Mouse (Mus musculus) hindbrain, embryonic 14.5 days (tissue): Measurements from ENCODE around the gene Acot9. TPM values are rescaled to one million over a fixed set of nuclear protein-coding genes. Genes with fewer than 3 reads are reported as not detected.

Experiments
- ATAC-seq: fragments of 200-750 bp; cut with Nextera tagmentation; 2 replicates; pipeline ENCODE4 v1.8.0; 2017; ENCODE audit warnings: moderate number of reproducible peaks, mild to moderate bottlenecking, moderate TSS enrichment, moderate library complexity; ENCODE audit not compliant: low FRiP score
- DNase-seq: peaks from one replicate; pipeline ENCODE4 v3.0.0-alpha.2; 2015; ENCODE audit warnings: low spot score
- H3K27ac ChIP-seq: fragments of 300-500 bp; sonication (generic); 2 replicates; pipeline ENCODE4 v1.5.1; 2014; ENCODE audit warnings: mild to moderate bottlenecking, moderate library complexity
- H3K27me3 ChIP-seq: fragments of 300-500 bp; sonication (generic); 2 replicates; pipeline ENCODE4 v1.6.1; 2014; ENCODE audit warnings: mild to moderate bottlenecking, low read length, mixed read lengths; ENCODE audit not compliant: control insufficient read depth, insufficient read depth
- H3K36me3 ChIP-seq: fragments of 300-500 bp; sonication (generic); replicated peaks from 2 replicates; pipeline ENCODE4 v1.6.1; 2014; ENCODE audit not compliant: control insufficient read depth, insufficient read depth
- H3K4me1 ChIP-seq: fragments of 300-500 bp; sonication (generic); replicated peaks from 2 replicates; pipeline ENCODE4 v1.6.1; 2014; ENCODE audit warnings: antibody characterized with exemption, low read length, mixed read lengths; ENCODE audit not compliant: control insufficient read depth, insufficient read depth
- H3K4me2 ChIP-seq: fragments of 300-500 bp; sonication (generic); replicated peaks from 2 replicates; pipeline ENCODE4 v1.6.1; 2014; ENCODE audit warnings: mild to moderate bottlenecking, moderate library complexity
- H3K4me3 ChIP-seq: fragments of 300-500 bp; sonication (generic); replicated peaks from 2 replicates; pipeline ENCODE4 v1.5.1; 2014; ENCODE audit warnings: mild to moderate bottlenecking, low read length
- H3K9ac ChIP-seq: fragments of 300-500 bp; sonication (generic); 2 replicates; pipeline ENCODE4 v1.6.1; 2014
- H3K9me3 ChIP-seq: fragments of 300-500 bp; sonication (generic); 2 replicates; pipeline ENCODE4 v1.6.1; 2016; ENCODE audit warnings: low read length; ENCODE audit not compliant: control insufficient read depth
- WGBS: fragments of 180-500 bp; shearing (Covaris S2); extraction: QIAGEN DNeasy Blood & Tissue Kit; methylation state at CpG from one replicate; pipeline ENCODE4 v1.1.7; 2014; 5-methylcytosine and 5-hydroxymethylcytosine counted together
- polyA plus RNA-seq: library from polyadenylated mRNA; unstranded; fragments of >200 nt; fragmentation: Nextera tagmentation; extraction: Ambion mirVana; gene quantifications from 2 replicates; pipeline ENCODE4 v1.2.1, GENCODE M21; 2014

Gene Acot9
- polyA plus RNA-seq, 1 experiment from 2014 or later, result 52.8 TPM

DNA sequence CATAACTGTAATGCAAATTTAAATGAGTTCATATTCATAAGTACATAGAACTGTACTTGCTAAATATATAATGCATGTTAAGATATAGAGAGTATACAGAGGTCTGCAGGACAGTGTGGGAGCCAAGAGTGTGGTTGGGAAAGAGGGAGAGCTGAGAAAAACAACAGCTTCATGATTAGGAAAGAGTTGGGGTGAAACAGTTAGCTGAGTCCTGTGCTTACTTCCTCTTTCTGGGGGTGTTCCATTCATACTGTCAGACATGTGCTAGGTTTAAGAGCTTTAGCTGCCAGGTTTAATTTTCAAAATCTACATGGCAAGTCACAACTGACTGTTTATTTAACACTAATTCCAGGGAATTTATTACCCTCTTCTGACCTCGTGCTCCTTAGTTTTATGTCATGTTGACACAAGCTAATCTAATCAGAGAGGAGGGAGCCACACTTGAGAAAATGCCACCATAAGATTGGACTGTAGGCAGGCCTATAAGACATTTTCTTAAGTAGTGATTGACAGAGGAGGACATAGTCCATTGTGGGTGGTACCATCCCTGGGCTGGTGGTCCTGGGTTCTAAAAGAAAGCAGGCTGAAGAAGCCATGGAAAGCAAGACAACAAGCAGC, 18.3 kb downstream of the Acot9 start:
- H3K27me3 ChIP-seq, result no peaks in the 10 kb centered on the region
- H3K4me1 ChIP-seq, result no peaks in the 10 kb centered on the region
- no peak overlapping the region for H3K4me3 ChIP-seq
- no peak overlapping the region for H3K27ac ChIP-seq
- H3K36me3 ChIP-seq, result peaks cover 11% of the 10 kb centered on the region; the same call in 1 of the 2 replicates
- no peaks in the 10 kb centered on the region for H3K9me3 ChIP-seq
- H3K9ac ChIP-seq, result no peak overlapping the region
- DNase-seq (no peak), ATAC-seq (no peak)
- H3K4me2 ChIP-seq, result no peak overlapping the region
- 52% methylated on average over 1 of the region's 1 CpGs for WGBS

DNA sequence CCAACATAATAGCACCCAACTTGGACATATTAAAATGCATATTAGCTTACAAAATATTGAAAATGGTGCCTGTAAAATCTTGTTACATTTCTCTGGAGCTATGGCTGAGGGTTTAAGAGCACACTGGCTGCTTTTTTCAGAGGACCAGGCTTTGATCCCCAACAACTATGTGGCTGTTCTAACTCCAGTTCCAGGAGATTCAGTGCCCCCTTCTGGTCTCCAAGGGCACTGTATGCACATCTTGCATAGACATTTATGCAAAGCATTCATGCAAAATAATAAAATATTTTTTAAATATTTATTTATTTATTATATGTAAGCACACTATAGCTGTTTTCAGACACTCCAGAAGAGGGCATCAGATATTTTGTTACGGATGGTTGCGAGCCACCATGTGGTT, 44.1 kb downstream of the Acot9 start:
- H3K4me1 ChIP-seq, result no peaks in the 10 kb centered on the region
- H3K4me2 ChIP-seq, result no peak overlapping the region
- no peak overlapping the region for H3K9ac ChIP-seq
- ATAC-seq (no peak), DNase-seq (no peak)
- no peaks in the 10 kb centered on the region for H3K9me3 ChIP-seq
- WGBS, result 100% methylated on average over 2 of the region's 2 CpGs
- no peaks in the 10 kb centered on the region for H3K27me3 ChIP-seq
- no peaks in the 10 kb centered on the region for H3K36me3 ChIP-seq
- no peak overlapping the region for H3K4me3 ChIP-seq
- H3K27ac ChIP-seq, result no peak overlapping the region

DNA sequence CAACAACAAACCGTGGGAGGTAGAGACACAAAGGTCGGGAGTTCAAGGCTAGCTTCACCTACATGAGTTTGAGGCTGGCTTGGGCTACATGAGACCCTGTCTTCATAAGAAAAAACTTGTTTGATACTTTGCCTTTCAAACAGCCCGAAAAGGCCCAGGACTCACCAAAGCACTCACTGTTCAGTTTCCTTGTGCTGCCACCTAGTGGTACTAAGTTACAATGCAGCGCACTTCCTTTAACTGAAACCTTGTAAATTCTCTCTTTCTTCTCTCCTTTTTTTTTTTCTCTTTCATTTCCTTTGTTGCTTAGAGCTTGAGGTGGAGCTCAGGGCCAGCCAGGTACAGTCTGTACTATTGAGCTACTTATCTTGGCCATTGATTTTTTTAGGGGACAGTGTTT, 55.8 kb downstream of the Acot9 start:
- no peaks in the 10 kb centered on the region for H3K36me3 ChIP-seq
- 42% methylated on average over 4 of the region's 4 CpGs for WGBS
- ATAC-seq, result no peak; the same call in 1 of the 2 replicates

DNA sequence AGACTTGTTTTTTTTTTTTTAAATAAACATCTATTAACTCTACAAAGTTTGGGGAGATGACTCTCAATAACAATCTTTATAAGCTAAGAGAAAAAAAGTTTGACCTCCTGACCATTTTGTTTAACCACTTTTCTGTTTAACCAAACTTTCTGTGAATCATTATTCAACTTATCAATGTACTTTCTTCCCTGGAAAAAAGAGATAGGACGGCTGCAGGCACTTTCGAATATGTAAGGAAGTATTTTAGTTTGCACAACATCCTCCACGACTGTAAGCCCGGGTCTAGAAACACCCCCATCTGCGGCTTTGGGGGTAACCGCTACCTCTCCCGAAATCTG, 75.3 kb downstream of the Acot9 start:
- Histone ChIP-seq H3K4me1 (peaks cover 4% of the 10 kb centered on the region; the same call in 1 of the 2 replicates), H3K27ac (no peak overlapping the region), H3K4me3 (peak overlapping the region; percentile 55), H3K36me3 (no peaks in the 10 kb centered on the region), H3K4me2 (peak overlapping the region; percentile 53), H3K27me3 (no peaks in the 10 kb centered on the region), H3K9ac (peak overlapping the region; percentile 65), H3K9me3 (no peaks in the 10 kb centered on the region)
- ATAC-seq (no peak), DNase-seq (no peak)
- 13% methylated on average over 7 of the region's 7 CpGs for WGBS

More for the DNA sequence above, 55.8 kb downstream of the Acot9 start:
- H3K27me3 ChIP-seq, result no peaks in the 10 kb centered on the region
- H3K4me1 ChIP-seq, result no peaks in the 10 kb centered on the region
- no peak overlapping the region for H3K4me3 ChIP-seq
- H3K27ac ChIP-seq, result no peak overlapping the region
- H3K9ac ChIP-seq, result no peak overlapping the region
- DNase-seq, result peak; percentile 69
- no peak overlapping the region for H3K4me2 ChIP-seq
- no peaks in the 10 kb centered on the region for H3K9me3 ChIP-seq

DNA sequence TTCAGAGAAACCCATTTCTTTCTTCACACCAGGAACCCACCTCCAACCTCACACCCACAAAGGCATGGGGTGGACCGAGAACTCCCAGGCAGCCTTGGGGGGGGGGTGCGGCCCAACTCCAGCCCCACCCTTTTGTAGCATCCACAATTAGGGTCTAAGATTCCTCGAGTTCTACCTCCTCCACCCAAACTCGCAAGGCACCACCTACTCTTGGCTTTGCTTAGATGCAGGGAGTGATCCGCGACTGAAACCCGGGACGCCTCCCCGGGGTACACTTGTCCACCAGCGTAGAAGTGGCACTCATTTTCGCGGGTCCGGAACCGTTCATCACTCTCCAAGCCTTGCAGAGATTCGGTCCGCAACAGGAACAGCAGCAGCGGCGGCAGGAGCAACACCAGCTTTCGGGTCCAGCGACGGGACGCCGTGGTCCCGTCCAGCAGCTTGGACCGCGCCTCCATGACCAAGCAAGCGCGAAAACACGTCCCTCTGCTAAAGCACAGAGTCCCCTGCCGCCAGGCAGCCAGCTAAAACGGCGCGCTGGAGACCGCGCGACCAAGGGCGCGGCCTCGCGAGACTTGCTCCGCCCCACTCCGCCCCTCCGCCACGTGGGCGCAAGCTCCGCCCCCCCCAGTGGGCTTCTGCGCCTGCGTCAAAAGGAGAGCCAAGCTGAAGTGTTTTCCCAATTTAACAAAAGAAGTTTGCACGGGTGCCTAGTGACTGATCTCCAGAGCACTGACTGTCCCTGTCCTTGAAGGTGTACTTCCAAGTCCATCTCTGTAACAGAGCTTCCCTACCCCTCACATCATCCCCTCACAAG, 75.9 kb downstream of the Acot9 start:
- H3K4me2 ChIP-seq, result peak overlapping the region; percentile 53
- peak overlapping the region; percentile 55 for H3K4me3 ChIP-seq
- H3K4me1 ChIP-seq, result peaks cover 4% of the 10 kb centered on the region; the same call in 1 of the 2 replicates
- H3K27ac ChIP-seq, result peak overlapping the region; percentile 66; the same call in 1 of the 2 replicates
- peak overlapping the region; percentile 65 for H3K9ac ChIP-seq
- H3K36me3 ChIP-seq, result no peaks in the 10 kb centered on the region
- 16% methylated on average over 48 of the region's 49 CpGs for WGBS
- H3K9me3 ChIP-seq, result no peaks in the 10 kb centered on the region
- ATAC-seq (peak; percentile 97), DNase-seq (peak; percentile 81)
- no peaks in the 10 kb centered on the region for H3K27me3 ChIP-seq

DNA sequence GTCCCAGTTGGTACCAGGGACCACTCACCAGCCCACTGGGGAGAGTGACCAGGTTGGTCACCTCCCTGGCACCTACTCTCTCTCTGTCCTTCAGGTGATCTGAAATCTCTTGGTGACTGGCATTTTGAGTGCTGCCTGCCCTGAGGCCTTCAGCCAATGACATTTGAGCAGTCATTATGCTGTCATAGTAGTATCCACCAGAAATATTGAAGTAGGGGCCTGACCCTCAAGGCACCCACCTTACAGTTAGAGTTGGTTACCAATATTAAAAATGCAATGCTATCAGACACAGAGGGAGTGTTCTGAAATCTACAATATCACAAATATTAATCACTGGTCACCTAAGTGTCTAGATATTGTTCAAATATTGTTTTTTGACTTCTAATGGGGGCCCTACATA, 78.4 kb downstream of the Acot9 start, which contains the start of gene Prdx4:
Prdx4 (minus strand) TSS at position 101 of the 400 bp plus-strand sequence.
- H3K9ac ChIP-seq, result no peak within 1 kb of the TSS
- ATAC-seq (no peak), DNase-seq (no peak)
- no peaks in the 10 kb centered on the region for H3K9me3 ChIP-seq
- no peak within 1 kb of the TSS for H3K4me3 ChIP-seq
- H3K27ac ChIP-seq, result no peak within 1 kb of the TSS
- H3K4me1 ChIP-seq, result peaks cover 4% of the 10 kb centered on the region; the same call in 1 of the 2 replicates
- H3K36me3 ChIP-seq, result no peaks in the 10 kb centered on the region
- no peaks in the 10 kb centered on the region for H3K27me3 ChIP-seq
- no peak within 1 kb of the TSS for H3K4me2 ChIP-seq

DNA sequence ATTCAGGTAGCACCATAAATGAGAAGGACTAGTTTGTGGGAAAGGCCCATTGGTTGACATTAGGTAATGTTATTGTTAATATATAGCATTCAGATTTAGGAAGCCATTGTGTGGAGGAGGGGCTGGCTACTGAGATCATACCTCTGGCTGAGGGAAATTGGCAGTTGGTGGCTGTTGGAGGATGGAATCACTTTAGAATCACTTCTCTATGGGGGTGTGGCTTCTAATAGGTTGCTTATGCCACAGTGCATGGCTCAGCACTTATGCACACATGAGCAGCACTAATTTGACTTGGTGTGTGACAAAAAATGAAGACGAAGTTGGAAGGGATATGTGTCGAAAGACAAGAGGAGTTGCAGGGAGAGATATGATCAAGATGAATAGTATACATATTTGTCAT, 84.0 kb downstream of the Acot9 start:
- H3K27me3 ChIP-seq, result no peaks in the 10 kb centered on the region
- no peak overlapping the region for H3K27ac ChIP-seq
- ATAC-seq (no peak), DNase-seq (no peak)
- no peak overlapping the region for H3K9ac ChIP-seq
- H3K4me2 ChIP-seq, result no peak overlapping the region
- no peaks in the 10 kb centered on the region for H3K9me3 ChIP-seq
- H3K4me1 ChIP-seq, result no peaks in the 10 kb centered on the region
- H3K36me3 ChIP-seq, result no peaks in the 10 kb centered on the region
- WGBS, result 87% methylated on average over 2 of the region's 2 CpGs
- no peak overlapping the region for H3K4me3 ChIP-seq

Other genes with a start within 250 kb of the Acot9 start
- not detected in 2 replicates for gene Magea5, start 199.3 kb upstream of the Acot9 start, polyA plus RNA-seq
- not detected in 2 replicates for gene Magea1, start 172.7 kb upstream of the Acot9 start, polyA plus RNA-seq
- not detected in 2 replicates for gene Magea2, start 168.8 kb upstream of the Acot9 start, polyA plus RNA-seq
- not detected in 2 replicates for gene Cldn34b2, start 134.0 kb upstream of the Acot9 start, polyA plus RNA-seq
- 79.8 and 80.0 TPM in 2 replicates for gene Sat1, start 46.0 kb upstream of the Acot9 start, polyA plus RNA-seq
- 115 and 125 TPM in 2 replicates for gene Prdx4, start 78.3 kb downstream of the Acot9 start, polyA plus RNA-seq